Mouse (Mus musculus) E14TG2a.4 (cell line): ENCODE results near the gene Aip.
"Not testable (repeated sequence)": the region's sequence is repeated elsewhere in the genome, so short reads cannot be mapped to it uniquely, and the experiment has no call there.

Source experiments
- H3K27me3 ChIP-seq: 2 replicates; pipeline ENCODE4 v1.6.1; 2014; ENCODE audit warnings: low read length, control low read depth; ENCODE audit not compliant: insufficient read depth
- H3K36me3 ChIP-seq: 2 replicates; pipeline ENCODE4 v1.6.1; 2014; ENCODE audit warnings: low read length, control low read depth; ENCODE audit not compliant: insufficient read depth
- H3K4me1 ChIP-seq: replicated peaks from 2 replicates; pipeline ENCODE4 v1.6.1; 2014; ENCODE audit warnings: low read depth, low read length, control low read depth
- H3K4me3 ChIP-seq: replicated peaks from 2 replicates; pipeline ENCODE4 v1.5.1; 2014; ENCODE audit warnings: mild to moderate bottlenecking, low read length
- H3K9me3 ChIP-seq: 2 replicates; pipeline ENCODE4 v1.6.1; 2014; ENCODE audit warnings: low read length, control low read depth
- CTCF ChIP-seq: conservative IDR thresholded peaks from 2 replicates; pipeline ENCODE4 v1.5.1; 2014; ENCODE audit warnings: low read length
- NANOG ChIP-seq: IDR thresholded peaks from 2 replicates; pipeline ENCODE4 v1.6.1; 2014; ENCODE audit warnings: borderline replicate concordance, low read length, mixed read lengths
- POU5F1 ChIP-seq: IDR thresholded peaks from 2 replicates; pipeline ENCODE4 v1.6.1; 2014; ENCODE audit warnings: low read length, borderline replicate concordance

Aip gene

DNA sequence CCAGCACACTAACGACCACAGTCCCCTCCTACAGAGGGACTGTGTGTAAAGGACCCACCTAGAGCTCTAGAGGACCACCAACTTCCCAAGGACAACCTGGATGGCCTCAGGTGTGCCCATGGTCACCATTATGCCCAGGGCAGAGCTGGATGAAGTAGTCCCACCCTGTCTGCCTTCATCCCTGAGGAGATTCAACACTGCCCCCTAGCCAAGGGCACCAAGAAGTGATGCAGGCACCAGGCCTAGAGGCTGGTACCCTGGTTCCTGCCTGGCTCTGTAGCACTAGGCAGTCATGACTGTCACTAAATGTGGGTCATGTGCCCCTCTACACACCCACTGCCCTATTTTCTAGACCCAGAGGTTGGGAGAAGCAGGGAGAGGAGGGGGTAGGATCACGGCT lies 6.1 kb upstream of the Aip start:
- no peaks in the 10 kb centered on the region for H3K9me3 ChIP-seq
- H3K36me3 ChIP-seq: peaks cover 60% of the 10 kb centered on the region
- no peak overlapping the region for H3K4me3 ChIP-seq
- TF ChIP-seq POU5F1 (no peak), CTCF (no peak), NANOG (no peak)
- H3K4me1 ChIP-seq: peaks cover 81% of the 10 kb centered on the region
- H3K27me3 ChIP-seq: no peaks in the 10 kb centered on the region

DNA sequence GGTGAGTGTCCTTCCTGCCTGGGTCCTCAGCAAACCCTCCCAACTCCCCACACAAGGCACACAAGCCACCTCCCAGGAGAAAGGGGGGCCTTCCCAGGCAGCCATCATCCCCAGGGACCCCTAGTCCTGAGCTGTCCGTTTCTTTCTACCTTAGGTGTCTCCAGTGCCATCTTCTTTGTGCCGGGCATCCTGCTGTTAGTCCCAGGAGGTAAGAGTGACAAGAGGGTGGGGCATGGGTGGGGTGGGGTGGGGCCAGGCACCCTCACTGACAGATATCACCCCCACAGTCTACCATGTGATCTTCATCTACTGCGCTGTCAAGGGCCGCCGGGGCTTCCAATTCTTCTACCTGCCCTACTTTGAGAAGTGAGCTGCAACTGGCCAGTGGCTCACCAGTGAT lies 5.4 kb upstream of the Aip start:
- TF ChIP-seq POU5F1 (no peak), NANOG (no peak), CTCF (no peak)
- H3K4me3 ChIP-seq: no peak overlapping the region
- H3K9me3 ChIP-seq: no peaks in the 10 kb centered on the region
- peaks cover 80% of the 10 kb centered on the region for H3K4me1 ChIP-seq
- H3K36me3 ChIP-seq: peaks cover 60% of the 10 kb centered on the region
- H3K27me3 ChIP-seq: no peaks in the 10 kb centered on the region

DNA sequence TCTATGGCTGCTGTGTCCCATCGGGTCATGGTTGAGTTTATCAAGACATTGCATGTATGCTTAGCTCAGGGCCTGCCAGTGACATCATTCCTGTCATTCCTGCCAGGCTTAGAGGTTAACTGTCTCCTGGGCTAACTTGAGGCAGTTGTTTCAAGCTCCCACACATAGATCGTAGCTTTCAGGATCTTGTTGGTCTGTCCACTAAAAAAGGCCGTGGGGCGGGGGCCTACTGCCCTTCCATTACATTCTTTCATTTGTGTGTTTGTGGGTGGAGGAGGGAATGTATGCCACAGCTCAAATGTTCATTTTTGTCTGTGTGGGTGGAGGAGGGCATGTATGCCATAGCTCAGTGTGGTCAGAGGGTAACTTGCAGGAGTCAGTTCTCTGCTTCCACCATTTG lies 4.4 kb upstream of the Aip start:
- H3K27me3 ChIP-seq: no peaks in the 10 kb centered on the region
- peaks cover 60% of the 10 kb centered on the region for H3K36me3 ChIP-seq
- no peak overlapping the region for H3K4me3 ChIP-seq
- H3K4me1 ChIP-seq: peaks cover 74% of the 10 kb centered on the region
- H3K9me3 ChIP-seq: no peaks in the 10 kb centered on the region
- no peak for TF ChIP-seq POU5F1
- TF ChIP-seq NANOG: no peak
- no peak for TF ChIP-seq CTCF

DNA sequence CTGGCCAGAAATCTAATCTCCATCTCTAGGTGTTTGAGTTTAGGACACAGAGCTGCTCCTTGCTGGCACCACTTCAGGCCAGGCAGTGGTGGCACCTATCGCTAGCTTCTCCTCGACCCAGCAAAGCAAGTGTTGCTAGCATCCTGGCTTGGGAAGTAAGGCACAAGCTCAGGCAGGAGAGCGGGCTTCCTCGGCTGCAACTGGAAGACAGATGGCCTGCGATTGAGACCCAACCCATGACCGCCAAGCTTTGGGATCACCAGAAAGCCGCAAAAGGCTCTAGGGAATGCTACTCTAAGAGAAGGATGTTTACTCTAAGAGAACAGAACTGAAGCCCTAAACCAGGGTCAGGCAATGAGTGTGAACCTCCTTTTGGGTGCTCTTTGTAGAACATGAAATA lies 3.8 kb upstream of the Aip start:
- Histone ChIP-seq H3K4me3 (no peak overlapping the region), H3K27me3 (no peaks in the 10 kb centered on the region), H3K4me1 (peaks cover 72% of the 10 kb centered on the region), H3K36me3 (peaks cover 60% of the 10 kb centered on the region), H3K9me3 (no peaks in the 10 kb centered on the region)
- no peak for TF ChIP-seq POU5F1
- TF ChIP-seq NANOG: no peak
- no peak for TF ChIP-seq CTCF

DNA sequence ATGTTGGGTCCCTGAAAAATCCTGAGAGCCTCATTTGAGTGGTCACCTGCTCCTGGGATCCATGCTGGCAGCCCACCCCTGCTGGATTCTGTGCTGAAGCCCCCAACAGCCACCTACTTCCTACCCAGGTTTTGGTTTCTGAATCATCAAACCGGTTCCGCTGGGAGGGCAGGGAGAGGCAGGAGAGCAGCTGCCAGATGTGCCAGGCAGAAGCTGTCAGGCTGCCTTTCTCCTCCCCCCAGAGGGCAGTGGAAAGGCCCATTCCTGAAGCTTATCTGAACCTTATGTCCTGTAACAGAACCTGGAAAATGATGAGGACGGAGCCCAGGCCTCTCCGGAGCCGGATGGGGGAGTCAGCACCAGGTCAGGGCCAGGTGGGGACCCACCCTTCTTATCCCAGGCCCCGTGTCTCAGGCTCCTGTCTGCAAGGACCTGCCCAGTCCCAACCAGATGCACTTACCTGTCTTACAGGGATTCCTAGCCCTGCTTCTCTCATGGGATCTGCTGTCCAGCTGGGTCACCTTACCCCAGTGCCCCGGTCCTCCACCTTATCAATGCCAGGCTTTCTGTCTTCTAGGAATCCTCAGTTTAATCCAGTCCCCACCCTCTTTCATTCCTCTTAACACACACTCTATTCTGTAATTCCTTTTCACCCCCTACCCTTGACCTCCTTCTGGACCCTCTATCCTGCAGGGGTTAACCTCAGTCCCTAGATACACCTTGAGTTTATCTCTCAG lies 1.3 kb upstream of the Aip start:
- Histone ChIP-seq H3K9me3 (no peaks in the 10 kb centered on the region), H3K4me1 (peaks cover 71% of the 10 kb centered on the region), H3K27me3 (no peaks in the 10 kb centered on the region), H3K4me3 (peak overlapping the region; percentile 94), H3K36me3 (peaks cover 44% of the 10 kb centered on the region)
- no peak for TF ChIP-seq POU5F1

DNA sequence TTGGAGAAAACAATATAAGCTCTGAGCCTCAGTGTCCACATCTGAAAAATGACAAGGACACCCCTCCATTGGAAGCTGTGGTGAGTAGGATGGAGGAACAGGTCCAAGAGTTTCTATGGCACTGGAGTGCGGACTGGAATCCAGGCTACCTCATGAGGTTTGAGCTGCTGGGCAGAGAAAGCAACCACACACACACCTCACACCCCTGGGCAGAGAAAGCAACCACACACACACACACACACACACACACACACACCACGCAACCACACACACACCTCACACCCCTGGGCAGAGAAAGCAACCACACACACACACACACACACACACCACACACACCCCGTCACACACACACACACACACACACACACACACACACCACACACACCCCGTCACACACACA lies 390 bp downstream of the Aip start:
- H3K9me3 ChIP-seq, H3K27me3 ChIP-seq, H3K4me3 ChIP-seq: not testable (repeated sequence)
- H3K36me3 ChIP-seq: peaks cover 33% of the 10 kb centered on the region
- peaks cover 68% of the 10 kb centered on the region for H3K4me1 ChIP-seq

DNA sequence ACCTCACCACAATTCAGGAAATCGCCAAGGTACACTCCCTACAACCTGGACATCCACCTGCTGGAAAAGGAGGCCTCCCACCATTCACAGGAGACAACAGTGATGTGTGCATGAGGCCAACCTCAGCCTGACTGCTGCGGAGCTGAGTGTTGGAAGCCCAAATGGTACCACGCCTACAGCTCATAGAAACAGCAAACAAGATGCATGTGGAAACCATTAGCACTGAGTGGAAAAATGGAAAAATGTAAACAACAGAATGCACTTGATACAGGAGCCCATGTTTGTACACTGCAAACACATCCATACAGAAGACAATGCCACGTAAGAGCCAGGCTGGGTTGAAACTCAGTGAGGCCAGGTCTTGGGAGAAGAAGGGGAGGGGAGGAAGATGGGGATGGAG lies 1.2 kb downstream of the Aip start:
- no peaks in the 10 kb centered on the region for H3K9me3 ChIP-seq
- H3K27me3 ChIP-seq: no peaks in the 10 kb centered on the region
- peaks cover 30% of the 10 kb centered on the region for H3K36me3 ChIP-seq
- no peak overlapping the region for H3K4me3 ChIP-seq
- TF ChIP-seq POU5F1 (no peak), CTCF (no peak), NANOG (no peak)
- peaks cover 61% of the 10 kb centered on the region for H3K4me1 ChIP-seq

DNA sequence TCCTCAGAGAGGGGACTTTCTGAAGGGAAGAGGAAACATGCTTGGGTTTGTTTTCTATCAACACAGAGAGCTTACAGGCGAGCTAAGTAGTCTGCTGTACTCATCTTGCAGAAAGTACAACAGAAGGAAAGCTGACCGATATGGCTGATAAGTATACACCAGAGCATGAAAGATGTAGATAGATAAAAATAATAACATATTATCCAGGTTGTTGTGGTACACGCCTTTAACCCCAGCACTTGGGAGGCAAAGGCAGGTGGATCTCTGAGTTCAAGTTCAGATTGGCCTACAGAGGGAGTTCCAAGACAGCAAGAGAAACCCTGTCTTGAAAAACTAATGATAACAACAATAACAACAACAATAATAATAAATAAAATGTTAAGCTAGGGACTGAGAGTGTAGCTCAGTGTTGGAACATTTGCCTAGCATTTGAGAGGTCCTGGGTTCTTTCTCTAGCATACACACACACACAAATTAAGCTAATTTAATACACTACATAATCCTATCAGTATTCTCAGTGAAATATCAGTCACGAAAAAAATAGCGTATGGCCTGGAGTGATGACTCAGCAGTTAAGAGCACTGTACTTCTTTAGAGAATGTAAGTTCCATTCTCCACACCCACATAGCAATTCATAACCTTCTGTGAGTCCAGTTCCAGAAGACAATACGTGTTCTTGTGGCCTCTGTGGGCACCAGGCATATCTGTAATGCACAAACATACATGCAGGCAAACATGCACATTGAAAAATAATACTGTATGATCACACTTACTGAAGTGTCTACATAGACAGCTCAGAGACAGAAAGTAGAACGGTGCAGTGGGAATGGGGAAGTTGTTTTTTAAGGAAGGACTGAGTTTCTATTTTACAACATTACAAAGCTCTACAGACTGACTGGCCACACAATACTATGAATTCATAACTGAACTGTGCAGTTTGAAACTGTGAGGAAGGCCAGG lies 3.0 kb downstream of the Aip start:
- H3K27me3 ChIP-seq: no peaks in the 10 kb centered on the region
- H3K36me3 ChIP-seq: peaks cover 28% of the 10 kb centered on the region
- peaks cover 60% of the 10 kb centered on the region for H3K4me1 ChIP-seq
- TF ChIP-seq NANOG: no peak
- TF ChIP-seq POU5F1: no peak
- no peak for TF ChIP-seq CTCF
- no peak overlapping the region for H3K4me3 ChIP-seq
- H3K9me3 ChIP-seq: no peaks in the 10 kb centered on the region

DNA sequence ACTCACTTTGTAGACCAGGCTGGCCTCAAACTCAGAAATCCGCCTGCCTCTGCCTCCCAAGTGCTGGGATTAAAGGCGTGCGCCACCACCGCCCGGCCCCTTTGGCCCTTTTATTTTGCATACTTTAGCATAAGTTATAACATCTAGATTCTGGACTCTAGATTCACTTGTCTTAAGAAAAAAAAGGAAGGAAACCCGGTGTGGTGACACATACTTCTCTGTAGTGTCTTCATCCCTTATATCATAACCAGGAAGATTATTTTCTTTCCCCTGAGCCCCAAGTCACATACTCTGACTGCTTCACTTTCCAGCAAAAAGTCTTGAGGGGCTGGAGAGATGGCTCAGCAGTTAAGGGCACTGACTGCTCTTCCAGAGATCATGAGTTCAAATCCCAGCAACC lies 3.8 kb downstream of the Aip start:
- Histone ChIP-seq H3K4me3 (peak overlapping the region; percentile 78), H3K4me1 (peaks cover 60% of the 10 kb centered on the region), H3K36me3 (peaks cover 28% of the 10 kb centered on the region)
- H3K9me3 ChIP-seq, H3K27me3 ChIP-seq: not testable (repeated sequence)
